Mouse (Mus musculus) lung, postnatal 36 days (tissue): Measurements from ENCODE around the gene Fscn1.

Experiments
- DNase-seq: peaks from one replicate; pipeline ENCODE4 v3.0.0; 2022; ENCODE audit warnings: mixed read lengths

Fscn1 gene

GRCm38 (mm10) chr5:142959576-142960556, at the start of gene Fscn1:
Fscn1 (plus strand) TSS chr5:142960343.
- DNase-seq: peak; percentile 77

- DNase-seq: no peak
Observed at GRCm38 (mm10) chr5:142911629-142912028, 48.5 kb upstream of the Fscn1 start.

- no peak for DNase-seq
Observed at GRCm38 (mm10) chr5:142912320-142912719, 47.8 kb upstream of the Fscn1 start.

- peak; percentile 61 for DNase-seq
Observed at GRCm38 (mm10) chr5:142912739-142913138, 47.4 kb upstream of the Fscn1 start.

- DNase-seq: no peak
Observed at GRCm38 (mm10) chr5:142915231-142915630, 44.9 kb upstream of the Fscn1 start.

GRCm38 (mm10) chr5:142916593-142916992, 43.5 kb upstream of the Fscn1 start:
- DNase-seq: no peak

GRCm38 (mm10) chr5:142917402-142917801, 42.7 kb upstream of the Fscn1 start:
- no peak for DNase-seq

- DNase-seq: peak; percentile 95
Observed at GRCm38 (mm10) chr5:142920311-142921073, 39.7 kb upstream of the Fscn1 start.

GRCm38 (mm10) chr5:142921074-142921459, 39.1 kb upstream of the Fscn1 start:
- no peak for DNase-seq

- no peak for DNase-seq
Observed at GRCm38 (mm10) chr5:142922251-142922650, 37.9 kb upstream of the Fscn1 start.

- no peak for DNase-seq
Observed at GRCm38 (mm10) chr5:142923781-142924180, 36.4 kb upstream of the Fscn1 start.

- no peak for DNase-seq
Observed at GRCm38 (mm10) chr5:142924336-142924959, 35.7 kb upstream of the Fscn1 start.

GRCm38 (mm10) chr5:142926204-142926939, 33.8 kb upstream of the Fscn1 start:
- peak; percentile 80 for DNase-seq

GRCm38 (mm10) chr5:142926940-142927228, 33.3 kb upstream of the Fscn1 start:
- no peak for DNase-seq

GRCm38 (mm10) chr5:142927341-142927930, 32.7 kb upstream of the Fscn1 start:
- DNase-seq: no peak

- DNase-seq: peak; percentile 93
Observed at GRCm38 (mm10) chr5:142928749-142929399, 31.3 kb upstream of the Fscn1 start.

GRCm38 (mm10) chr5:142929400-142929752, 30.8 kb upstream of the Fscn1 start:
- no peak for DNase-seq

- DNase-seq: no peak
Observed at GRCm38 (mm10) chr5:142931241-142931745, 28.9 kb upstream of the Fscn1 start.

GRCm38 (mm10) chr5:142932084-142932685, 28.0 kb upstream of the Fscn1 start:
- peak; percentile 97 for DNase-seq

- no peak for DNase-seq
Observed at GRCm38 (mm10) chr5:142932731-142933130, 27.4 kb upstream of the Fscn1 start.
